Mouse (Mus musculus) thymus, postnatal 36 days (tissue): ENCODE results near the gene Sel1l3.

Experiments
- DNase-seq, 2 experiments: peaks; one replicate each; pipeline ENCODE4 v3.0.0; 2022; ENCODE audit warnings: mixed read lengths in 2 of 2

Gene Sel1l3

DNA sequence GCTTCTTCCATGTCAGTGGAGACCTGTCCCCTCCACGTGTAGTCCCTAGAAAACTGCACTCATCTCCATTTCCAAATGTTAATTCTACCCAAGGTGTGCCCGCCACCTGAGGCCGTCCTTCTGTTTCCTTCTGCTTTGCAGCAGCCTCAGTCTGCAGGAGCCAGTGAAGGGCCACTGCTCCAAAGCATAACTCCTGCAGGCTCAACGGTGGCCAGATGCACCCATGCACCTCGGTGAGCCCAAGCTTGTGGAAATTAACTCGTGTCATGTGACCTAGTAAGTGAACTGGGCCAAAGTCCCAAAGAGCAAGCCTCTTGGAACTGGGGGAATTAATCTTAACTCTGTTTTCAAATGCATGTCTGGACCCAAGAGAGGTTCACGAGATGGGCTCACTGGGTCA lies 40.8 kb downstream of the Sel1l3 start:
- DNase-seq = no peak

DNA sequence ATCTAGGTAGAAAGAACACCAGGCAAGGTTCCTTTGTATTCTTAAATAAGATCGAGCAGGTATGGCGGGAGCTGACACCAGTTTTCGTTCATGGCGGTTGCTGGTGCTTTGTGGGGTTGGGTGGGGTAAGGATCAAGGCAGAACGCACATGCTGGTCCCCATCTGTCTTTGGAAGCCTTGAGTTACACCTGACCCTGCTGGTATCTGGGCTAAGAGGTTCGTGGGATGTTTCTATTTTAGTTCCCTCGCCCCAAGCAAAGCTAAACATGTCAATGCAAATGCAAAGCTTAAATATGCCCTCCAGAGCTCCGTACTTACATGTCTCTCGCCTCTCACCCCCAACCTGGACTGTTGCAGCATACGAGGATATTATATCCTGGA lies 41.5 kb downstream of the Sel1l3 start:
- no peak for DNase-seq

DNA sequence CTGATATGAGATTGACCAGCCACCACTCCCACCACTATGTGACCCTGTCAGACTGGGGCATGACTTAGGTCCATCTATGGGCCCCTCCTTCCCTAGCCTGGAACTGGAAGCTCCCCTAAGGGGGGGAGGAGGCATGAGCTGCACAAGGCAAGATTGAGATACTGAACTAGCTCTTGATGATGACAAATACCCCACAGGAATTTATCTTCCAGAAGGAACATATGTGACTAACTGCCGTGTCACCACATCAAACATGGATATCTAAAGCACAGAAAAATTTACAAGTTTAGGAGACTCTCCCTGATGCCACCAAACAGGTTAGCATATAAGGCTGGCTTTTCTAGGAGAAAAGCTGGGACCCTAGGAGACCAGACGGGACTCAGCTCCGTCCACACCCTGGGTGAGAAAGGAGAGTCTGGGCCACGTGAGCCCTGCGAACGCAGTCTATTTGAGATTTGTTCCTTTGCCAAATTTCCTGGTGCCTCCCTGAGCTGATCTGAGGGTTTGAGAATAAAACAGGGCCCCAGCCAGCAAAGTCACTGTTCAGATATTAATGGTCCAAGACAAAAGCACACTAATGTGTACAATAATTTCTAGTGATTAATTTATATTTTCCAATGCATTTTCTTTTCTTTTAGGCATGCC lies 42.0 kb downstream of the Sel1l3 start:
- DNase-seq = no peak

DNA sequence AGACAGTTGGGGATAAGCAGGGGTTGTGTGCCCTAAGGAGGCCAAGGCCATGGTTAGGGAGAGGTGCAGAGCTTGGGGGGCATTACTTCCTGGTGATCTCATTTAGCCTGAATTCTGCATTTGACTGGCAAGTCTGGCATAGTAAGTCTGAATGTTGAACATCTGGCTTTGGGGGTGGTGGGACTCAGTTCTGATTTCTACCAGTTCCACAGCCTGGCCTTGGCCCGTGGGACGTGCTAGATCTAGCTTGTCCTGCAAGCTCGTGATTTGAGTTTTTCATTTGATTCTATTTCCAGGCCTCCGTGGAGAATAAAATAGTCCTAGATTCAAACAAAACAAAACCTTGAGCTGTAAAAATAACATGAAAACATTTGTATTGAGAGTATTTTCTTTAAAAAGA lies 46.2 kb downstream of the Sel1l3 start:
- DNase-seq = no peak

DNA sequence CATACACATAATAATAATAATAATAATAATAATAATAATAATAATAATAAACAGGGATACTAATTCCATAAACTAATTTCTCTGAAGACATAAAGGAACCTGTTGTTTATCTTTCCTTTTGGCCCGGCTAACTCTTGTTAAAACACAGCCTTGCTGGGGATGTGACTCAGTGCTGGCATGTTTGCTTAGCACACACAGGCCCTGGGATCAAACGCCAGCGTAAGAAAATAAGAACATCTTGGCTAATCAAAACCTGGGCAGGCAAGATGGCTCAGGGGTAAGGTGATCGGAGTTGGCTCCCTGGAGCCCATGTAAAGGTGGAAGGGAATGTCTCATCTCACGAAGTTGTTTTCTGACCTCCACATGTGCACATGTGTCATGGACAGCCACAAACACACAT lies 48.1 kb downstream of the Sel1l3 start:
- no peak for DNase-seq

DNA sequence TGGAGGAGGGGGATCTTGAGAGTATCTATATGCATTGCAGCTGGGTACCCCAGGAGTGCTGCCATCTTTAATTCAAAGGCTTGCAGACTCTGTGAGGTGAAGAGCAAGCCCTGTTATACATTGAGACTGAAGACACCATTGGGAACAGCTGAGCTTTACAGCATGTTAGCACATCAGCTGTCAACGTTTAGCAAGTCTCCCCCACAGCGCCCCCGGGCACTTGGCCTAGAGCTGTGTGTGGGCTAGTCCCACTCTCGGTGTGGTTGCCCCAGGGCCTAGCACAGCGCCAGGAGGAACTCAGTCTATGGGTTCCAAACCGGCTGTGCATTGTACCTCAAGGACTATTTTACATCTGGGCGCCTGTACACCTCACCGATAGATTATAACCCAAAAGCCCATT lies 51.3 kb downstream of the Sel1l3 start:
- no peak for DNase-seq

DNA sequence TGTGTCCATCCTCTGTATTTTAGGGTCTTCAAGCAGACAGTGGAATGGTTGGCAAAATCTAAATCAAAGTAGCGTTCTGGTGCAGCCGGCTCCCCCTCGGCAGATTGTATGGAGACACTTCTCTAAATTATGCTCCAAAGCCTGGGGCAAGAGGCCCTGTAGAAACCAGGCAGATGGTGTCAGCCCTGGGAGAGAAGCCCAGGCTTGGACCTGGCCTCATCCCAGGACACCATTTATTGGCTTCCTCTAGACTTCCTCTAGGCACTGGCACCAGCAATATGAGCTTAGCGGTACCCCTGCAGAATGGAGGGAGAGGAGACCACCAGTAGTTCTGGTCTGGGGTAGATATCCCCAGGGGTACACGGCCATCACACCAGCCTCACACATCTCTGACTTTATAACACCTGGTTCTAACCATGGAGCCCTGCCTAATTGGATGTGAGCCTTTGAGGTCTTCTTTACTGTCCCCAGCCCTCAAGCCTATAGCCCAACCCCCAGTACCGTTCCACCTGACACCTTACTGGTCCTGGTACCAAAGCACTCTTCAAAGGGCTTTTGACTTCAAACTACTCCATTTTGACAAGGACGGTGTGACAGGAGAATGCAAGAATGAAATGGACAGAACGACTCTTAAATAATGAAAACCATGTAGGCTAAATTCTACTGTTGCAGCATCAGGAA lies 52.1 kb downstream of the Sel1l3 start:
- DNase-seq = no peak

DNA sequence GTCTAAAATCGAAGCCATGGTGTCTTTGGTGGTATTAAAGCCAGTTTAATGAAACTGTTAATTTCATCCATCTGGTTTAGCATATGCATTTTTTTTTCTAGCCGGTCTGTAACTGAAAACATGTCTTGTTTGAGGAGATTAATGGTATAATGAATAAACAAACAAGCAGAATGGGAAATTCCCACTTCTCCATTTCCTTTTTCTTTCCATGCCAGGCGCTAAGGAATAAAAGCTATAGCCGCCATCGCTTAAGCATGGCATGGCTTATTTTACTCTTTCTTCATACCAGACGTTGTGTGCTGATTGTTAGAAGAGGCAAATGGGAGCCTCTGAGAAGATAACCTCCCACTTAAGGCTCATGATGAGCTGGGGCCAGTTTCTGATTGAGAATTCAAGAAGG lies 53.5 kb downstream of the Sel1l3 start:
- no peak for DNase-seq

DNA sequence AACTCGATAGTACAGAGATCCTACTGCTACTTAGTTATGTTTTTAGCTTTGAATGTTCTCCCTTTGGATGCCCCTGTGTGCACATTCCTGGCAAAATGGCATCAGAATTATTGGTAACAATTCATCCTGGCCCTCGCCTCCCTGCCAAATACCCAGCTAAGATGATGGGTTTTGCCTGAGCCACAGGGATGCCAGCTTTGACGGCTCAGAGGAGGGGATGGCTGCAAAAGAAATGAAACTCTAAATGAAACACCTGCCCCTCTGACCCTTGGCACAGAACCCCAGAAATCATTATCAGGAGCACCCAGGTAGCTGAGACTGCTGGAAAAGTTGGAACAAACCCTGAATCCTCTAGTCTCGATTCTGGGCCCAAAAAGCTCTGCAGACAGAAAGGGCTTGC lies 54.1 kb downstream of the Sel1l3 start:
- DNase-seq = no peak

DNA sequence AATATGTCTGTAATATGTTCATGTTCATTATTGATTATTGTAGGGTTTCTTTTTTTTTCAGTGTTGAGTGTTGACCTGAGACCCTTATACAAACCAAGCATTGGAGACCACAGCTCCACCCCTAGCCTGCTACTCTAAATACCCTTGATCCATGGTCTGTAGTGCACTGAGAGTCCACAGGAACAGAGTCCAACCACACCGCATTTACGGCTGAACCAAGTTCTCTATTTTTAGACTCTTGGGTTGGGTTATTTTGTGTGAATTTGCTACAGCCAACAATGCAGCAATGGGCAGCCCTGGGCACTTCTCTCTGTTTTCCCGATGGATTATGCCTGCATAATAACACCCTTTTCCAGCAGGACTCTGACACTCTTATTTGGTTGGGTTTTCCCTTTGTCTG lies 54.6 kb downstream of the Sel1l3 start:
- no peak for DNase-seq

DNA sequence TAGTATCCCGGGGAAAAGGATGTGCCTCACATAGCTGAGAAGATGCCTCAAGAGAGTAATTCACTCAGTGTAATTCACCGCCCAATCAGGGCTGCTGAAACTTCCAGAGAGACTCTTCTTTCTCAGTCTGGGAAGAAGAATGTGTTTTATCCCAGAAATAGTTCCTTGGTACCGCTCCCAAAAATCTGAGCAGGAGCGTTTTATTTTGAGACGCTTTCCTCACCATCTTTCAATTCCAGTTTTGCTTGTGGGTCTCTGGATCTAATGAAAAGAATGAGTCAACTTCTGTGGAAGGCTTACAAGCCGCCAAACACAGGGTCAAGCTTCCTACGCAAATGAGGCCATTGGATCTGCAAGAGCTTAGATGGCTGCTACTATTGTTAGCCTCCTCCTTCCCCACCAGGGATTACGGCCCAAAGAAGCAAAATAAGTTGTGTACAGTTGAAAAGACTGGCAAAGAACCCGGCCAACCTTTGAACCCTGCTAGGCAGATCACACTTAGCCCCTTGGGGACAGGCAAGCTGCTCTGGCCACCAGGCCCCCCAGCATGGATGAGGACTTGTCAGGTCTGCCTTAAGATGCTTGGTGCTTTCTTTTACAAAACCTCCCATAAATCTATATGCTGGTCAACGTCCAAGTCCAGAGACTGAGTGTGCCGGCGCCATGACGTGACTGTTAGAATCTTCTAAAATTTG lies 57.6 kb downstream of the Sel1l3 start:
- no peak for DNase-seq

DNA sequence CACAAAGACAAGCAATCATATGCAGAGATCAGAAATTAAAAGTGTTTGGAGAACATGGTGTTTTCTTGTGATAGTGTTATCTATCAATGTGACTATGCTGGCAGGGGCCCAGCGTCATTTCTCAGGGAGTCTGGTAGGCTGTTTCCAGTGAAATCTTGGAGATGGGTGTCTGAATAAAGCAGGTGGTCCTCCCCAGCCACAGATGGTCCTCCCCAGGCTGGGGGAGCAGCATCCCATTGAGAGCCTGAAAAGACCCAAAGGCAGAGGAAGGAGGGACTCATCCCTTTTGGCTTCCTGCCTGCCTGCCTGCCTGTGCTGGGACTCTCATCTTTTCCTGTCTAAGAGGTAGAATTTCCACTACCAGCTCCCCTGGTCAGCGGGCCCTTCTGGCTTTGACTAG lies 59.2 kb downstream of the Sel1l3 start:
- DNase-seq = no peak

DNA sequence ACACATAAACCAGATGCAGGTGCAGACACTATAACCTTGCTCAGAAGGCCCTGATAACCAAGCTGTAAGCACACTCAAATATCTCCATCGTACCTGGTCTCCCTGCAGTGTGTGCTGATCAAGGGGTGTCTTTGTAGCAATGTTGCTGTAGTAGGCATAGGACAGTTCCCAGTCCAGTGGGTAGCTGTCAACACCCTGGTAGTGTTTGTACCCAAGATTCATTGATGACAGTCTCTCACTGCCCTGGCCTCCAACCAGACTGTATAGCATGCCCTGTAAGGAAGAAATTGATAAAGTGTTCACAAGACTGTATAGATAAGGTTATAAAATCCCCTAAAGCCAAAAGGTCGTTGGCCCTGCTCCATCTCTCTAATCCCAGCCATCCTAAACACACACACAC lies 59.6 kb downstream of the Sel1l3 start:
- DNase-seq = no peak

DNA sequence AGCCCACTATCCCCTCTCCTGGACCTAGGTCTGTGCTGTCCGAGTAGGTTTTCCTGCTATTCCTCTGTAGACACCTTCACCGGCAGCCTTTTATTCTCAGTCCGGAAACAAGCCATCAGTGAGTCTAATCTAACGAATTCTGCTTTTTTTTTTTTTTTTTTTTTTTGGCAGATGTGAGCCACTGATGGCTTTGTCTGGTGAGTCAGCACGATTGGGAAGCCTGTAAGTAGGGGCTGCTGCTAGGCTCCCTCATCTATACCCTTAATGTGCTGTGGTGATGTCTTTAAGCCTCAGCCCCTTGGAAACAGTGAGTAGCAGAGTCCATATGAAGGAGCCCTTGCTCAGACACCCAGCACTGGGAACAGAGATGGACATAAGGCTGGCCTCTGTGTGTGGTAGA lies 60.6 kb downstream of the Sel1l3 start:
- peak; percentile 15 to 38 for DNase-seq

DNA sequence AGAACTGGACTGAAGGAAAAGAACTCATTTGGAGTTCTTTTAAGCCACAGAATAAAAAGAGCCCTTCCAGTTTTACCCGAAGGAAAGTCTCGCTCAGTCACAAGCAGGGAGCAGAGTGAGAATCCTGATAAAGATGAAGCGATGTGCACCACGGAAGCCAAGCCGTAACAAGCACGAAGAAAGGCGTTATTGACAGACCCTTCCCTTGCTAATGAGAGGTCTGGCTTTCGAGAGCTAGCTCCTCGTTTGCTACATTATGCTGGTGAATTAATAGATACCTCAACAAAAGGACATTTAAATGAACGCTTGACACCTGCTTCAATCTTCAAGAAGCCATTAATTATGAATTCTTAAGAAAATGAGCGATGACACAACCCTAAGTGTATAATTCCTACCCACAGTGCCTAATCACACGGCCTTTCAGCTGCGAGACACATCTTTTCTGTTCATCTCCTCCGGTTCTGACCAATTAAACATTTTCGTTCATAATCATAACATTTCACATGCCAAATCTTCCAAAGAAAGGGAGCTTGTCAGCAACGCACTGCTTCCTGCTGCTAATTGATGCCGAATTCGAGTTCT lies 62.3 kb downstream of the Sel1l3 start:
- DNase-seq = no peak

DNA sequence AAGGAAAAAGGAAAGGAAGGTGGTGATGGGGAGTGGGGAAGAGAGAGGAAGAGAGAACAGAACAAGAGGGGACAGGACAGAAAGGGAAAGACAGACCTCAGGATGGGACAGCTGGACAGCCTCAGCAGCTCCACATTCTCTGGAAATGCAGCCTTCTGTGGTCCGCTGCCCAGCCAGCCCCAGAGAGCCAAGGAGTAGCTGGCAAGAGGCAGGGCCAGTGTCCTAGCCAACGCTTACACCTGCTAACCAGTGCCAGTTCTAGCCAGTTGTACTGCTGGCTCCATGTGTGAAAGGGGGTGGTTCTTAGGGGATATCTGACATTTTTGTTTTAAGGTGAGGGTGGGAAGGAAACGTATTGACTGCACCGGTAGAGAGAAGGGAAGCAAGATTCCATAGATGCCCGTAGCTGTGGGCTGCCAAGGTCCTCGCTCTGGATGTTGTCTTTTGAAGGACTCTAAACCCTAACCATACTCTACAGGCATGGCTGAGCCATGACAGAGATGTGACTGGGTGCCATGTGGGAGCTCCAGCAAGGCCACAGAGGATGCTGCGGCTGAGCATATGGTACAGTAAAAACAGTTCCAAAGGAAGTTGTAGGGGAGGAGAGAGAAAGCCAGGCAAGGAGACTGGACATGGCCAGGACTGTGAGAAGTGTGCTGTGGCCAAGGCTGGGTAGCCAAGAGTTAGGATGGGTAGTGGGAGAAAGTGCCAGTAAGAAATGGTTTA lies 64.6 kb downstream of the Sel1l3 start:
- DNase-seq = no peak

DNA sequence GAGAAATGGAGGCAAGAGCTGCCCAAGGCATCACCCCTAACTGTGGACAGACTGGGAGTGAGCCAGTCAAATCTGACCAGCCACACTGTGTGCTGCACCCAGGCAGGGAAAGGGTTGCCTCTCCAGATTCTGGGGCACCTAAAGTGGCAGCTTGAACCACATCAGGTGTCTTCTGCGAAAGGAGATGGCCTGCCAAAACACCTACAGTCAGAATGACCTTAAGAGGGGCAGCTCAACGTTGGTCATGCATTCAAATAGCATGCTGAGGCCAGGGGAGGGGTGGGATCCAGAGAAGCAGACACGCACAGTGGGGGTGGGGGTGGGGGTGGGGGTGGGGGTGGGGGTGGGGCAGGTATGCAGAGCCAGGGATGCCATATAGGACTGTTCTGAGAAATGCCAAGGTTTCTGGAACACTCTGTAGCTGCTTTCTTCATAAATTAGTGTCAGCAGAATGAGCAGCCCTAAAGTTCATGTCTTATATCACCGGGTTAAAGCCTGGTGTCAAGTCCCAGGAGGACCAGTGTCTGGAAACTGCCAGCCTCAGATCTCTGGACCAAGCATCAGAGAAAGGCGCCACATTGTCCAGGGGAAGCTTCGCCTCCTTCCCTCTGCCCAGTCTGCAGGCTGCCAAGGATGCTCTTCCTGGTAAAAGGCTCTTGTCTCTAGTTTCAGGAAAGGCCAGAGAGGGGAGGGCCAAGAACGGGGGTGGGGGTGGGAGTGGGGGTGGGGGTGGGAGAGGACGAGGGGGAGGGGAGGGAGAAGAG lies 65.4 kb downstream of the Sel1l3 start:
- DNase-seq = no peak

DNA sequence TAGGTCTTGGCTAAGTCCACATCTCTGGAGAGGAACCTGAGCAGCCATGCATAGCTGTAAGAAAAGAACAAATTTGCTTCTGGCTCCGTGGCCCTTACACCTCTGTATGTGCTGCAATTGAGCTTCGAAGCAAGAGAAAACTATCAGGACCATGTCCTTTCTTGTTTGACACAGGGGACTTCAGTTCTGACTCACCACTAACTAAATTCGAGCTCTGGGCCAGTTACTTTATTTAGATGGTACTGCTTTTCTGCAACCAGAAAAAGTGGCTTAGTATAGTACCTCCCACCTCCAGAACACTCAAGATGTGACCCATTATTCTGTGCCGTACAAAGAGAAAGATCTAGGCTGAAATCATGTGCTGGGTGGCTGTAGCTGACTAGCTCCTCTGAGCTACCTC lies 66.3 kb downstream of the Sel1l3 start:
- no peak for DNase-seq

DNA sequence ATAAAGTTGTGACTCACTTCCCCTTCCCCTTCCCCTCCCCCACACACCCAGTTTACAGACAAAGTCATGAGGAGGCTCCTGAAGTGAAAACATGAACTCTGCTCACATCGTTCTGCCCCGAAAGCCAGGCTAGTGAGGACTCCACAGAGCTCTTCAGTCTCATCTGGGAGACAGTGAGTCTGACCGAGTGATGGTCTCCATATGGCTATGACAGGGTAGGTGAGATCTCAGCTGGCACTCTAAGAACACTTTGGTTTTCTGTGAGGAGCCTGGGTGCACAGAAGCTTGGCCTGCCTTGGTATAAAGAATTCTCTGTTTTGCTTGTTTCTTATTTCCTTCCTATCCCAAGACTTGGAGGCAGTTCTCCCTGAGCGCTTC lies 67.1 kb downstream of the Sel1l3 start:
- DNase-seq = no peak

DNA sequence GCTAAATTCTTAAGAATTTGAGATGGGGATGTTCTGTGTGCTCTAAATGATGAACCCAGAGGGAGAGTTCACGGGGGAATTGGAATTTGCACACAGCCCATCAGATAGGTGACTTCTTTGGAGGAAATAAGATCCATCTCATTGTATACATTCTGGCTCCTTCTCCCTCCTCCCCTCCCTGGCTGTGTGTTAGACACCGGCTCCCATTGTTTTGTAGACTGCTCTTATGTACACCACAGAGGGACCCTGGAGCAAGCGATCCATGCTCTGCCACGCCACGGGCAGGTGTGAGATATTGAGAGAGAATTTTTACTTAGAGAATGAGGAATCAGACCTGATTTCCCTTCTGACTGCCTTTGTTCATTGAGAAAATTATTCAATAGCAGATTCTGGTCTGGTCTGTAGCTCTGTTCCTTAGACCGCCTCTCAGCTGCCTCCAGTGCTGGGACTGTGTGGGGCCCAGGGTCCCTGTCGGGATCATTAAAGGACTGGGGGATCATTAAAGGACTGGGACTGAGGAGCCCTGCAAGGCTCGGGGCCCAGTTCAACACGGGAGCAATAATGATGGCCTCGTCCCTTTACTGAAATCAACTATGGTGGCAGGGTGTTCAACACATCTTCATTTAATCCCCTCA lies 67.6 kb downstream of the Sel1l3 start:
- DNase-seq = no peak

DNA sequence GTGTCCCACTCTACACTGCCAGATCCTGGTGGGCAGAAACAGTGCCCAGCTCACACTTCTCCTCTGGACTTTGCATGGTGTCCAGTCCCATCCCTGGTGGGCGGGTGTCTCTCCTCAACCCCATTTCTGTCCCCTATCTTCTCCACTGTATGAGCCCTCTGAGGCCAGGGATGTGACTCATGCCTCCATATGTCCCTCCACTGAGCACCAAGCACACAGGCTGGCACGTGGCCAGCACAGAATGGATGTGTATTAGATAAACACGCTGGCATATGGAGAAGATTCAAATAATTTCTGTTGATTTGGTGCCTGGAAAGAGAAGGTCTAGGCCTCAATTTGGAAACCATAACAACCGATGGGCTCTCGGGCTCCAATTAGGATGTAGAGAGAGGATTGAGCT lies 71.1 kb downstream of the Sel1l3 start:
- no peak for DNase-seq
